Mouse (Mus musculus) heart, embryonic 14.5 days (tissue): ENCODE data around the gene Acvrl1. TPM values are rescaled to one million over a fixed set of nuclear protein-coding genes. Genes with fewer than 3 reads are reported as not detected.

Source experiments
- microRNA-seq: library from miRNA; unstranded; fragments of <30 nt; microRNA quantifications from one replicate; pipeline ENCODE4, GENCODE M21; 2016
- polyA plus RNA-seq: library from polyadenylated mRNA; unstranded; fragments of >200 nt; fragmentation: Nextera tagmentation; extraction: Ambion mirVana; gene quantifications from 2 replicates; pipeline ENCODE4 v1.2.1, GENCODE M21; 2014

The Acvrl1 gene
- polyA plus RNA-seq, 1 experiment from 2014 or later, result 5.8 TPM

Small RNAs within 50 kb of the gene (microRNA-seq; reads per million reads assigned to microRNA genes)
- not detected for gene Mir6962

Other genes with a start within 250 kb of the Acvrl1 start
- gene Gm47841, start 81.1 kb upstream of the Acvrl1 start, polyA plus RNA-seq, result not detected in 2 replicates
- 0.20 and 0.26 TPM in 2 replicates for gene Fignl2, start 50.0 kb upstream of the Acvrl1 start, polyA plus RNA-seq
- not detected in 2 replicates for gene Ankrd33, start 12.8 kb upstream of the Acvrl1 start, polyA plus RNA-seq
- gene Acvr1b, start 45.5 kb downstream of the Acvrl1 start, polyA plus RNA-seq, result 7.3 and 8.7 TPM in 2 replicates
- gene Grasp, start 95.7 kb downstream of the Acvrl1 start, polyA plus RNA-seq, result 3.8 and 5.5 TPM in 2 replicates
- gene Nr4a1, start 125.7 kb downstream of the Acvrl1 start, polyA plus RNA-seq, result 6.0 and 6.6 TPM in 2 replicates
- gene Atg101, start 155.8 kb downstream of the Acvrl1 start, polyA plus RNA-seq, result 49.5 and 50.4 TPM in 2 replicates
- gene 6030408B16Rik, start 164.7 kb downstream of the Acvrl1 start, polyA plus RNA-seq, result 0.85 and 1.8 TPM in 2 replicates
- gene Krt80, start 241.6 kb downstream of the Acvrl1 start, polyA plus RNA-seq, result 6.9 and 8.0 TPM in 2 replicates